Mouse (Mus musculus) C2C12 (cell line): Measurements from ENCODE around the gene Moap1. TPM values are rescaled to one million over a fixed set of nuclear protein-coding genes. Genes with fewer than 3 reads are reported as not detected.

Source experiments
- H3K27me3 ChIP-seq: one replicate; pipeline ENCODE4 v1.6.1; 2011; ENCODE audit not compliant: control insufficient read depth, insufficient read depth, insufficient read length
- H3K36me3 ChIP-seq: one replicate; pipeline ENCODE4 v1.6.1; 2011; ENCODE audit not compliant: control insufficient read depth, insufficient read depth
- H3K4me3 ChIP-seq: one replicate; pipeline ENCODE4 v1.5.1; 2011; ENCODE audit warnings: mild to moderate bottlenecking, control low read depth; ENCODE audit not compliant: poor library complexity, insufficient read depth, severe bottlenecking
- H3K79me2 ChIP-seq: one replicate; pipeline ENCODE4 v1.6.1; 2011; ENCODE audit not compliant: control insufficient read depth, insufficient read depth
- H3K79me3 ChIP-seq: one replicate; pipeline ENCODE4 v1.6.1; 2011; ENCODE audit warnings: low read depth, control low read depth
- H3ac ChIP-seq: one replicate; pipeline ENCODE3; 2011; ENCODE audit warnings: low read depth; ENCODE audit not compliant: control insufficient read depth, insufficient read length
- CEBPB ChIP-seq: IDR thresholded peaks from one replicate; pipeline ENCODE4 v1.6.1; 2011; ENCODE audit warnings: low read depth, mild to moderate bottlenecking, control low read depth, moderate library complexity
- CTCF ChIP-seq: IDR thresholded peaks from one replicate; pipeline ENCODE4 v1.5.1; 2011; ENCODE audit not compliant: control insufficient read depth, insufficient read depth, insufficient read length
- FOSL1 ChIP-seq: IDR thresholded peaks from one replicate; pipeline ENCODE4 v1.8.0; 2011; ENCODE audit warnings: mild to moderate bottlenecking, low read length; ENCODE audit not compliant: poor library complexity, insufficient read depth, severe bottlenecking
- MAX ChIP-seq: IDR thresholded peaks from one replicate; pipeline ENCODE4 v1.6.1; 2011; ENCODE audit warnings: mild to moderate bottlenecking, control low read depth
- MYOD1 ChIP-seq: IDR thresholded peaks from one replicate; pipeline ENCODE4 v1.6.1; 2011; ENCODE audit warnings: low read depth; ENCODE audit not compliant: control insufficient read depth, insufficient read length
- MYOG ChIP-seq: IDR thresholded peaks from one replicate; pipeline ENCODE4 v1.6.1; 2011; ENCODE audit not compliant: control insufficient read depth, insufficient read length; ENCODE audit errors: extremely low read depth
- USF1 ChIP-seq: IDR thresholded peaks from one replicate; pipeline ENCODE4 v1.6.1; 2011; ENCODE audit warnings: low read depth, mild to moderate bottlenecking, control low read depth, moderate library complexity
- polyA plus RNA-seq: library from polyadenylated mRNA; unstranded; fragments of >200 nt; fragmentation: generic; extraction: Trizol; gene quantifications from one replicate; pipeline ENCODE4 v1.2.1, GENCODE M21; 2012; ENCODE audit warnings: missing spikeins

Moap1 gene
- polyA plus RNA-seq, 1 experiment: 4.7 TPM

DNA sequence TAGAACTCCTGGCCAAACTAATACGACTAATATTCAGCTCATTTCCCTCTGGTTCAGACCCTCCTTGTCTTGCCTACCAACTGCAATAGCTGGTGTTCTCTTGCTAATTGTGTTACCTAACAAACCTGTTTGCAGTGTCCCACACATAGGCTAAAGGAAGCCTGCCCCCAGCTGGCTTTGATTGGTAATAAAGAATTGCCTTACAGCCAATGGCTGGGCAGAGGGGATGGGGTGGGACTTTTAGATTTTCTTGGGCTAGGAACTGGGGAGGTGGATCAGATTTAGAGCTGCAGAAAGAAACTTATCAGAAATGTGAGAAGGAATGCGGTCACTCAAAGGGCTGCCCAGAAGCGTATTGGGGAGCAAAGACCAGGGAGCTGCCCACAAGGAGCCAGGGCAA is 36.0 kb upstream of the Moap1 start:
- Histone ChIP-seq H3K79me3 (no peaks in the 10 kb centered on the region), H3K79me2 (no peaks in the 10 kb centered on the region), H3K4me3 (no peak overlapping the region), H3K36me3 (peaks cover 49% of the 10 kb centered on the region), H3K27me3 (no peaks in the 10 kb centered on the region), H3ac (no peak overlapping the region)
- TF ChIP-seq FOSL1 (no peak), CEBPB (no peak), CTCF (no peak), MYOG (no peak), MYOD1 (no peak), MAX (no peak), USF1 (no peak)

GRCm38 (mm10) chr12:102778151-102778550 is 34.7 kb upstream of the Moap1 start:
- Histone ChIP-seq H3ac (no peak overlapping the region), H3K36me3 (peaks cover 49% of the 10 kb centered on the region), H3K27me3 (no peaks in the 10 kb centered on the region), H3K4me3 (no peak overlapping the region), H3K79me2 (no peaks in the 10 kb centered on the region), H3K79me3 (no peaks in the 10 kb centered on the region)
- TF ChIP-seq CTCF: no peak
- TF ChIP-seq MAX: no peak
- no peak for TF ChIP-seq MYOD1
- TF ChIP-seq MYOG: no peak
- TF ChIP-seq FOSL1: no peak
- no peak for TF ChIP-seq USF1
- no peak for TF ChIP-seq CEBPB

DNA sequence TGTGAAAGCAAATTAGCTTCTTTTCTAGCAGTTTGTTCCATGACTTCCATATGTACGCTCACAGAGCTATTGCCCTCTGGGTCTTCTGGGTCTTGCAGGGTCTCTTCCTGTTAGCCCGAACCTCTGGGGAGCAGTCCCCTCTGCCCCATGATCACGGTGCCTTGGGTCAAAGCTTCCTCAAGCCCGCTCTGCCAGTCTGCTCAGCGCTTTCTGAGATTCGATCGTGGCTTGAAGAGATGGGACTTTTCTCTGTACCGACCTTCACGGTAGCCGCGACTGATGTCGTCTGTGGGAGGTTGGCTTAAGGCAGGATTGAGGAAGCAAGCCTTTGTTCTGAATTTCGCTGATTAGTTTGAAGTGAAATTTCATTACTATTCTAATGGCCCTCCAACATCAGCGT is 32.6 kb upstream of the Moap1 start:
- H3ac ChIP-seq: no peak overlapping the region
- no peak for TF ChIP-seq USF1
- no peak for TF ChIP-seq FOSL1
- H3K79me2 ChIP-seq: no peaks in the 10 kb centered on the region
- H3K4me3 ChIP-seq: no peak overlapping the region
- H3K27me3 ChIP-seq: no peaks in the 10 kb centered on the region
- peaks cover 61% of the 10 kb centered on the region for H3K36me3 ChIP-seq
- no peaks in the 10 kb centered on the region for H3K79me3 ChIP-seq

GRCm38 (mm10) chr12:102772676-102773075 is 29.2 kb upstream of the Moap1 start:
- peaks cover 84% of the 10 kb centered on the region for H3K36me3 ChIP-seq
- no peaks in the 10 kb centered on the region for H3K27me3 ChIP-seq
- no peaks in the 10 kb centered on the region for H3K79me2 ChIP-seq
- no peak overlapping the region for H3K4me3 ChIP-seq
- no peak for TF ChIP-seq MAX
- no peak for TF ChIP-seq CTCF
- TF ChIP-seq MYOG: no peak
- TF ChIP-seq MYOD1: no peak
- no peak for TF ChIP-seq FOSL1
- TF ChIP-seq CEBPB: no peak
- TF ChIP-seq USF1: no peak
- no peak overlapping the region for H3ac ChIP-seq
- H3K79me3 ChIP-seq: no peaks in the 10 kb centered on the region

DNA sequence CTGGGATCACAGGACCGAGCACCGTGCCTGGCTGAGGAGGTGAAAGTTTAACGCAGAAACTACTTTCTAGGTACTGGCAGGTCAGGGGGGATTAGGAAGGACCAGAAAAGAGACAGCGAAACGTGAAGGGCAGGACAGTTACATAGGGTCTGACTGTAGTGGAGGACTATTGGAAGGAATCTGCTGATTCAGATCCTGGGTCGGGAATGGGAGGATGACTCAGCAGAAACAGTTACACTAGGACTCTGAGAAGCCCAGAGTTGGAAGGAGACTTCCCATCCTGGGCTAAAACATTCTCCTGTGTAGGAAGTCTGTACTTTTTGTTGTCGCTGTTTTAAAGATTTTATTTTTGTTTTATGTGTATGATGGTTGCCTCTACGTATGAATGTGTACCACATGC is 28.1 kb upstream of the Moap1 start:
- Histone ChIP-seq H3K79me3 (no peaks in the 10 kb centered on the region), H3K79me2 (no peaks in the 10 kb centered on the region), H3K27me3 (no peaks in the 10 kb centered on the region), H3K4me3 (no peak overlapping the region), H3K36me3 (peaks cover 88% of the 10 kb centered on the region), H3ac (no peak overlapping the region)
- TF ChIP-seq CEBPB (no peak), MYOD1 (no peak), MYOG (no peak), CTCF (no peak), MAX (no peak), USF1 (no peak), FOSL1 (no peak)

DNA sequence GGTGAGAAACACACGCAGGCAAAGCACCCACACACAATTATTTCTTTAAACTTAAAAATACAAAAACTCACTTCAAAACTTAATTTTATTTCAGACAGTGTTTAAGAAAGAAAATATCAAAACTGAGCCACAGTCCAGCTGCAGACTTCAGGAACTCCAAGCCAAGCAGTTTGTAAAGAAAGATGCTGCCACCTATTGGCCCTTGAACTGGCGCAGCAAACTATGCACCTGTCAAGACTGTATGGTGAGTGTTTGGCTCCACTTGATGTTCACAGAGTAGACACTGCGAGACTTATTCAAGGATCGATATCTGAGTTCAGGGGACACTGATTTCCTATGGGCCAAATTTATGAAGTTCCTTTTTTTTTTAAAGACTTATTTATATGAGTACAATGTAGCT is 25.5 kb upstream of the Moap1 start:
- TF ChIP-seq USF1 (no peak), FOSL1 (no peak), CEBPB (no peak), MYOD1 (no peak), CTCF (no peak), MYOG (no peak)
- Histone ChIP-seq H3ac (no peak overlapping the region), H3K4me3 (no peak overlapping the region), H3K27me3 (no peaks in the 10 kb centered on the region), H3K36me3 (peaks cover 95% of the 10 kb centered on the region), H3K79me3 (no peaks in the 10 kb centered on the region), H3K79me2 (no peaks in the 10 kb centered on the region)

GRCm38 (mm10) chr12:102763696-102764095 is 20.2 kb upstream of the Moap1 start:
- H3K4me3 ChIP-seq: no peak overlapping the region
- H3K27me3 ChIP-seq: no peaks in the 10 kb centered on the region
- peaks cover 31% of the 10 kb centered on the region for H3K79me2 ChIP-seq
- no peak for TF ChIP-seq FOSL1
- H3K36me3 ChIP-seq: peaks cover 56% of the 10 kb centered on the region
- no peak overlapping the region for H3ac ChIP-seq
- peaks cover 22% of the 10 kb centered on the region for H3K79me3 ChIP-seq
